Mouse (Mus musculus) lung, embryonic 16.5 days (tissue): Measurements from ENCODE around the gene Spg11. TPM values are rescaled to one million over a fixed set of nuclear protein-coding genes. Genes with fewer than 3 reads are reported as not detected.
"Not testable (repeated sequence)": the region's sequence is repeated elsewhere in the genome, so short reads cannot be mapped to it uniquely, and the experiment has no call there.

Experiments
- ATAC-seq: fragments of 200-750 bp; cut with Nextera tagmentation; 2 replicates; pipeline ENCODE4 v1.8.0; 2017; ENCODE audit warnings: low read depth, mild to moderate bottlenecking, moderate library complexity
- H3K27ac ChIP-seq: fragments of 300-500 bp; sonication (generic); 2 replicates; pipeline ENCODE4 v1.5.1; 2014; ENCODE audit warnings: mild to moderate bottlenecking, control low read depth, low read length
- H3K27me3 ChIP-seq: fragments of 300-500 bp; sonication (generic); 2 replicates; pipeline ENCODE4 v1.6.1; 2014; ENCODE audit warnings: low read depth, low read length, mixed read lengths; ENCODE audit not compliant: control insufficient read depth, insufficient read depth
- H3K36me3 ChIP-seq: fragments of 300-500 bp; sonication (generic); 2 replicates; pipeline ENCODE4 v1.6.1; 2014; ENCODE audit warnings: low read length; ENCODE audit not compliant: control insufficient read depth, insufficient read depth
- H3K4me1 ChIP-seq: fragments of 300-500 bp; sonication (generic); replicated peaks from 2 replicates; pipeline ENCODE4 v1.6.1; 2014; ENCODE audit warnings: low read length, mixed read lengths; ENCODE audit not compliant: control insufficient read depth, insufficient read depth
- H3K4me2 ChIP-seq: fragments of 300-500 bp; sonication (generic); 2 replicates; pipeline ENCODE4 v1.6.1; 2014; ENCODE audit warnings: low read depth, low read length, control low read depth
- H3K4me3 ChIP-seq: fragments of 300-500 bp; sonication (generic); 2 replicates; pipeline ENCODE4 v1.5.1; 2014; ENCODE audit warnings: mild to moderate bottlenecking, low read length, control low read depth
- H3K9ac ChIP-seq: fragments of 300-500 bp; sonication (generic); 2 replicates; pipeline ENCODE4 v1.6.1; 2014; ENCODE audit warnings: low read length, control low read depth
- H3K9me3 ChIP-seq: fragments of 300-500 bp; sonication (generic); 2 replicates; pipeline ENCODE4 v1.6.1; 2016; ENCODE audit warnings: low read length; ENCODE audit not compliant: control insufficient read depth
- WGBS: fragments of 180-500 bp; shearing (Covaris S2); extraction: QIAGEN DNeasy Blood & Tissue Kit; methylation state at CpG from one replicate; pipeline ENCODE4 v1.1.7; 2014; 5-methylcytosine and 5-hydroxymethylcytosine counted together
- polyA plus RNA-seq: library from polyadenylated mRNA; unstranded; fragments of >200 nt; fragmentation: Nextera tagmentation; extraction: Ambion mirVana; gene quantifications from 2 replicates; pipeline ENCODE4 v1.2.1, GENCODE M21; 2015

The Spg11 gene
- polyA plus RNA-seq, 1 experiment from 2014 or later, result 8.9 TPM

DNA sequence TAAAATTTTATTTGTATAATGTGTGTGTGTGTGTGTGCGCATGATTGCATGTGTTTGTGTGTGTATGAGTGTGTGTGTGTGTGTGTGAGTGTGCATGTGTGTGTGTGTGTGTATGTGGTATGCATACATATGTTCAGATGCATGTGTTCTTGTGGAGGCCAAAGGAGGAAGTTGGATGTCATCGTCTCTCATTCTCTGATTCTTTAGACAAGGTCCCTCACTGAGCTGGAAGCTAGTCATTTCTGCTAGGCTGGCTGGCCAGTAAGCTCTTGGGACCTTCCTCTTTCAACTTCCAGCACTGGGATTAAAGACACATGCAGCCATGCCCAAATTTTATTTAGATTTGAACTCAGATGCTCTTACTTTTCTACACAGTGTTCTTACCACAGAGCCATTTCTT is 13.9 kb upstream of the Spg11 start:
- no peak overlapping the region for H3K4me3 ChIP-seq
- H3K27me3 ChIP-seq, result no peaks in the 10 kb centered on the region
- WGBS, result 81% methylated on average over 2 of the region's 2 CpGs
- no peaks in the 10 kb centered on the region for H3K36me3 ChIP-seq
- H3K9me3 ChIP-seq, result no peaks in the 10 kb centered on the region
- no peak overlapping the region for H3K9ac ChIP-seq
- H3K27ac ChIP-seq, result no peak overlapping the region
- no peak for ATAC-seq
- H3K4me1 ChIP-seq, result no peaks in the 10 kb centered on the region
- no peak overlapping the region for H3K4me2 ChIP-seq

DNA sequence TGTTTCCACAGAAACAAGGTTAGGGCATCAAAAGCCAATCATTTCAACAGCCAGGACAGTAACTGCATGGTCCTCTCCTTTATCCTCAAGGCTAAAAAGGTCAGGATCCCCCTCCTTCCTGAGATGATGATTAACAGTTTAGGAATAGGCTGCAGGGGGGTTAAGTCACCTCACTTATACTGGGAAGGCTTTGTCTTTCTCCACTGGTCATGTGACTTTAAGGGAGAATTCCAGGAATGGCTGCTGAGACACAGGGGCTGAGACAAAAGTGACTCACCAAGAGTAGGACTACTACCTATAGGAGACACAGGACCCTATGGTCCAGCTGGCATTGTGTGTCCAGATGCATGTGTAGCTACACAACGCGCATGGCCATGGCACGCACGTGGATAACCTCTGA is 9.4 kb upstream of the Spg11 start:
- Histone ChIP-seq H3K4me3 (no peak overlapping the region), H3K4me2 (no peak overlapping the region), H3K4me1 (no peaks in the 10 kb centered on the region), H3K36me3 (no peaks in the 10 kb centered on the region), H3K27ac (no peak overlapping the region), H3K27me3 (no peaks in the 10 kb centered on the region), H3K9me3 (no peaks in the 10 kb centered on the region), H3K9ac (no peak overlapping the region)
- WGBS, result 94% methylated on average over 4 of the region's 4 CpGs
- ATAC-seq, result no peak

DNA sequence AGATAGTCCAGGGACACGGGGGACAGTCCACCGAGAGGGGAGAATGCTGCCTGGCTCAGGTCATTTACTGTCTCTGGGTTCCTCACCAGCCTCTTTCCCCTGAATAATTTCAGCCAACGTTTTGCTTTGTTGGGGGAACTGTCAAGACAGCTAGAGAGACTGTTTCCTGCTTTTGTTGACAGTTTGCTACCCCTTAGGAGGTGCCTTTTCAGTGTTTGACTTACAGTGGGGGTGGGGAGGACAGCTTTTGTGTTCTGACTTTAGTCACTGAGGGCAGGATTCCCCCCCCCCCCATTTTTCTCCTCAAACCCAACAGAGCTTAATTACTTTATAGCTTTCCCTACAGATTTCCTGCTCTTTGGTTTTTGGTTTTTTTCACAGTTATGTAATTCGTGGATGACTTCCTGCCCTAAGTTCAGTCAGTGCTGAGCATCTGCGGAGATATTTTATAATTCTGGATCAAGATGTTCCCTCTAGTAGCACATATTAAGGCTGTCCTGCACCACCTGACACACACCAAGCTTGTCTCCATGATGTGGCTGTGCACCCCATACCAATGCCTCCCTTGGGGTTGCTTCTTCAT is 8.7 kb upstream of the Spg11 start:
- H3K4me3 ChIP-seq, result no peak overlapping the region
- H3K36me3 ChIP-seq, result no peaks in the 10 kb centered on the region
- no peaks in the 10 kb centered on the region for H3K4me1 ChIP-seq
- no peaks in the 10 kb centered on the region for H3K9me3 ChIP-seq
- no peaks in the 10 kb centered on the region for H3K27me3 ChIP-seq
- H3K9ac ChIP-seq, result no peak overlapping the region
- ATAC-seq, result no peak
- H3K27ac ChIP-seq, result no peak overlapping the region
- WGBS, result 31% methylated on average over 5 of the region's 5 CpGs
- H3K4me2 ChIP-seq, result no peak overlapping the region

DNA sequence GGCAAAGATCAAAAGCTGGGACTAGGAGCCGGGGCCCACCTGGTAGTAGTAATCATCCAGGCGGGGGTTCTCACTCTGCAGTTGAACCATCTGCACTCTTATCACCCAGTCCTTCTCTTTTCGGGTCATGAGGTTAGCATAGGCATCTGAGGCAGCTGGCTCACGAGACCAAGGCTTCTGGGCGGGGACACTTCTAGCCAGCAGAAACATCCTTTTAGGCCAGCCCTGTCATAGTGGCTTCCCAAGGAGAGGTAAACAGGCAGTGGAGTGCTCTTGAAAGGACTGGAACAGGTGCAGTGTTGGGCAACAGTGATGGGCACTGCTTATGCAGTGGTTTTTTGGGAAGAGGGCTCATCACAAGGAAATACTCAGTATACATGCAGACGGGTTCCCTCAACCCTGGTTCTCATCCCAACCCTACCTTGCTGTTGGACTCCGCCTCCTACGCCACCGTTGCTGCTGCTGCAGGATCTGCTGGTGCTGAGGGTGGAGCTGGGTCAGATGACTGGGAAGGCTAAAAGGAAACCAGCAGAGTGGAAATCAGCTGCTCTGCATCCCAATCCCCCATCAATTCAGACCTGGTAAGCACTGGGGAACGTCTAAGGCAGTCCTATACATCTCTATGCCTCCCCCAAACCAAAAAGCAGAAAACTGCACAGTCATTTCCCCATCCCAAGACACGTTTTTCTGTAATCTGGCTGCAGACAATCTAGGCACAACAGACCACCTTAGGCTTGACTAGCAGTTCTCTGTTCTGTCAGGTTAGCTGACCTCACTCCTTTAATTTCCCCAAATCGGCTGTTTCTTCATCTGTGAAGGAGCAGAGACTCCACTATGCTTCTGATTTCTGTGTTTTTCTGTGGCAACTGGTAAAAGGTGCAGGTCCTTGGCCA is 7.7 kb upstream of the Spg11 start:
- no peaks in the 10 kb centered on the region for H3K4me1 ChIP-seq
- ATAC-seq, result no peak
- 27% methylated on average over 12 of the region's 12 CpGs for WGBS

DNA sequence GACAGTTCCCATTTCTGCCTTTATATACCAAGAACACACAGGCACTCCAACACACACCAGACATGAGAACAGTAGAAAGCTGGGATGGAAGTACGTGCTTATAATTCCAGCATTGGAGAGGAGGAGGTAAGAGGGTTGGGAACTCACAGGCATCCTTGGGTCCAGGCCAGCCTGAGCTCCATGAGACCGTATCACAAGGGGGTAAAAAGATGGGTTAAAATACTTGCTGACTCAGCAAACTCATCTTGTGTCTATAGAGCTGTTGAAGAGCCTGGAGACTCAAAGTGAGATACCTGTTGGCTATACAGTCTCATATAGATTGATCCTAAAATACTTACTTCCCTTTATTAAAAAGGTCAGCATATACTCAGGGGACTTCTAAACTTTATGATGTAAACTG is 1.3 kb downstream of the Spg11 start:
- Histone ChIP-seq H3K9ac (no peak overlapping the region), H3K27me3 (no peaks in the 10 kb centered on the region), H3K4me1 (peaks cover 12% of the 10 kb centered on the region), H3K4me2 (no peak overlapping the region), H3K36me3 (peaks cover 10% of the 10 kb centered on the region), H3K4me3 (peak overlapping the region; percentile 98; the same call in 1 of the 2 replicates), H3K27ac (no peak overlapping the region), H3K9me3 (no peaks in the 10 kb centered on the region)
- ATAC-seq, result no peak
- WGBS, result 78% methylated on average over 2 of the region's 2 CpGs

More for the DNA sequence above, 7.7 kb upstream of the Spg11 start:
- no peaks in the 10 kb centered on the region for H3K9me3 ChIP-seq
- no peak overlapping the region for H3K4me3 ChIP-seq
- H3K27me3 ChIP-seq, result no peaks in the 10 kb centered on the region
- H3K27ac ChIP-seq, result no peak overlapping the region
- H3K9ac ChIP-seq, result no peak overlapping the region
- H3K36me3 ChIP-seq, result no peaks in the 10 kb centered on the region
- H3K4me2 ChIP-seq, result no peak overlapping the region

DNA sequence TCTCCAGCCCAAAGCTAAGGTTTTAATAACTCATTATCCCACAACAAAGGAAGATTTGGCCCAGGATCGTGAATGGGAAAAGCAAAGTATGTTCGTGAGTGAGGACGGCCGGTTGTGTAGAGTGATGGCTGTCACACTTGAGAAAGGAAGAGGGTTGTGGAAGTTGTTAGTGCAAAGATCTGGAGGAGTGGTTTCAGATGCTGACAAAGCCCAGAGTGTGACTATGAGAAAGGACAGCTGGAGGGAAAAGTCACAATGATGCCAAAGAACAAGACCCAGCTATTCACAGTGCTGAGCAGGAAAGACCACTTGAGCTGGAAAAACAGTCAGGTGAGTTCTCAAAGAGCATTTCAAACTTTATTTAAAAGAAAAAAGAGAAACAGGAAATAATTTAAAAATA is 8.5 kb downstream of the Spg11 start:
- WGBS, result 43% methylated on average over 4 of the region's 4 CpGs
- H3K4me1 ChIP-seq, result no peaks in the 10 kb centered on the region; the same call in none of the 2 replicates
- peaks cover 26% of the 10 kb centered on the region for H3K36me3 ChIP-seq
- H3K9ac ChIP-seq, result no peak overlapping the region
- H3K4me3 ChIP-seq, result no peak overlapping the region
- no peaks in the 10 kb centered on the region for H3K27me3 ChIP-seq
- peak; percentile 95 for ATAC-seq
- H3K9me3 ChIP-seq, result no peaks in the 10 kb centered on the region
- H3K4me2 ChIP-seq, result no peak overlapping the region
- H3K27ac ChIP-seq, result peak overlapping the region; percentile 73

DNA sequence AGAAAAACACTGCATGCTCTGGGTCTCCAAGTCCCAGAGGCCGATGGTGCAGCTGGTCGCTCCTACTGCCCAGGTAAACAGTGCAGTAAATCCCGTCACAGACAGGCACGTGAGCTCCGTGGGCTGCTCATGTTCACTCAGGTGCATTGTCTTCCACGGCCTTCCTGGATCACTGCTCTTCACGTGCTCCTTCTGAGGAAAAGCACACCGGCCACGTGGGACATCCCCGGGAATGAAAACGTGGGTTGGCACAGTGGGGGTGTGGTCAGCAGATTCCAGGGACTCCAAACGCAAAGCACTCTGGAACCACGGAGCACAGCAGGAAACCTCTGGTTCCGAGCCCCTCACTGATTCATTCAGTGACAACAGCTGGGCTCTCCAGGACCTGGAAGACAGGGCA is 10.1 kb downstream of the Spg11 start:
- Histone ChIP-seq H3K27ac (no peak overlapping the region), H3K9ac (no peak overlapping the region), H3K9me3 (no peaks in the 10 kb centered on the region), H3K4me3 (no peak overlapping the region), H3K4me2 (no peak overlapping the region), H3K27me3 (no peaks in the 10 kb centered on the region), H3K36me3 (peaks cover 20% of the 10 kb centered on the region), H3K4me1 (no peaks in the 10 kb centered on the region; the same call in none of the 2 replicates)
- 73% methylated on average over 14 of the region's 14 CpGs for WGBS
- no peak for ATAC-seq

DNA sequence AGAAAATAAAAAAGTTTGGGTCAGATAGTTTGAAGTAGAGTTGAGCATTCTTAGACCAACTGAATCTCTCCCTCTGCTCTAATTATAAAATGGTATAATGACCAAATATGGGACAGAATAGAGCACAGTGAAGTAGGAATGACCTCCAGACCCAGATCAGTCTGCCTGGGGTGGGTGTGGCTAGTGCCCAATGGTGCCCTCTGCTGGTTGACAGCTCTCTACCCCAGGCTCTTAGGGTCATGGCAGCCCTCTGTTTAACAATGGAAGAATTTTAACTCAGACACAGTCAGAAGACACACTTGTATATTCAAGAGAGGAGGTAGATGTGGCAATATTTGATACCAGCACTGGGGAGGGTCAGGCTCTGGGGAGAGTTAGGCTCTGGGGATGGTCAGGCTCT is 16.1 kb downstream of the Spg11 start:
- Histone ChIP-seq H3K4me2 (no peak overlapping the region), H3K27ac (no peak overlapping the region), H3K9ac (no peak overlapping the region), H3K4me3 (no peak overlapping the region), H3K27me3 (no peaks in the 10 kb centered on the region), H3K9me3 (no peaks in the 10 kb centered on the region), H3K36me3 (peaks cover 19% of the 10 kb centered on the region), H3K4me1 (no peaks in the 10 kb centered on the region)
- no peak for ATAC-seq

DNA sequence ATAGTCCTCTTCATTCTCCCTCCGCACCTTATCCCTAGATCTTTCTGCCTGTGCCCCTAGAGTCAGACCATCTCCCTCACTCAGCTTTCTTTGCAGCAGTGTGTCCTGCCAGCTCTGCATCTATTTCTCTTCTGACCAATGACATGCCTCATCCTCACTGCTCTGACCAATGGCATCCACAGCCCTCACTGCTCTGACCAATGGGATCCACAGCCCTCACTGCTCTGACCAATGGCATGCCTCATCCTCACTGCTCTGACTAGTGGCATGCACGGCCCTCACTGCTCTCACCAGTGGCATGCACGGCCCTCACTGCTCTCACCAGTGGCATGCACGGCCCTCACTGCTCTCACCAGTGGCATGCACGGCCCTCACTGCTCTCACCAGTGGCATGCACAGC is 20.5 kb downstream of the Spg11 start:
- peaks cover 26% of the 10 kb centered on the region for H3K36me3 ChIP-seq
- not testable (repeated sequence) for H3K27me3 ChIP-seq, H3K4me1 ChIP-seq, H3K4me2 ChIP-seq, H3K9ac ChIP-seq, H3K9me3 ChIP-seq, ATAC-seq, H3K4me3 ChIP-seq, H3K27ac ChIP-seq
- WGBS, result 72% methylated on average over 5 of the region's 5 CpGs
